Mouse (Mus musculus): ENCODE measurements around the gene Mlycd. TPM values are rescaled to one million over a fixed set of nuclear protein-coding genes. Genes with fewer than 3 reads are reported as not detected.
A peak's percentile ranks its signal among the peaks of the same experiment; 100 is the strongest.

Mlycd gene
- polyA plus RNA-seq, 1 experiment = 23.1 TPM

- Histone ChIP-seq H3ac (ENCODE audit: control insufficient read depth, insufficient read length) (no peak overlapping the region), H3K79me2 (ENCODE audit: control insufficient read depth, insufficient read depth) (peaks cover 21% of the 10 kb centered on the region), H3K4me3 (no peak overlapping the region), H3K36me3 (ENCODE audit: control insufficient read depth, insufficient read depth) (peaks cover 16% of the 10 kb centered on the region), H3K4me2 (ENCODE audit: low read depth) (peak overlapping the region; percentile 79), H3K27me3 (ENCODE audit: control insufficient read depth, insufficient read depth, insufficient read length) (no peaks in the 10 kb centered on the region)
- TF ChIP-seq POLR2A (IDR thresholded peaks at IDR 0.05; ENCODE audit: insufficient read length, low read depth) (peak; percentile 17), USF1 (IDR thresholded peaks at IDR 0.05; ENCODE audit: low read depth) (no peak)
These were observed 45.7 kb downstream of the Mlycd start for GRCm38 (mm10) chr8:119440250-119440951.

- H3K4me2 ChIP-seq (ENCODE audit: low read depth) = peak overlapping the region; percentile 79
- no peak overlapping the region for H3K4me3 ChIP-seq
- no peak overlapping the region for H3ac ChIP-seq (ENCODE audit: control insufficient read depth, insufficient read length)
- no peaks in the 10 kb centered on the region for H3K27me3 ChIP-seq (ENCODE audit: control insufficient read depth, insufficient read depth, insufficient read length)
- TF ChIP-seq E2F4 (IDR thresholded peaks at IDR 0.05; ENCODE audit: insufficient read depth) = no peak
- TF ChIP-seq USF1 (IDR thresholded peaks at IDR 0.05; ENCODE audit: low read depth) = no peak
- no peak for TF ChIP-seq TCF3 (IDR thresholded peaks at IDR 0.05; ENCODE audit: insufficient read length, low read depth)
- no peak for TF ChIP-seq TCF12 (IDR thresholded peaks at IDR 0.05; ENCODE audit: insufficient read depth, poor library complexity, severe bottlenecking)
- no peak for TF ChIP-seq MAX (IDR thresholded peaks at IDR 0.05; ENCODE audit: low read depth)
- no peak for TF ChIP-seq POLR2A (IDR thresholded peaks at IDR 0.05; ENCODE audit: insufficient read length, low read depth)
- TF ChIP-seq MYOD1 (IDR thresholded peaks at IDR 0.05; ENCODE audit: control insufficient read depth in 1 of 3, insufficient read length in 2 of 3, low read depth in 2 of 3) = no peak
- no peak for TF ChIP-seq REST (IDR thresholded peaks at IDR 0.05; ENCODE audit: insufficient read depth, insufficient read length)
- TF ChIP-seq POLR2AphosphoS2 (IDR thresholded peaks at IDR 0.05; ENCODE audit: insufficient read length, low read depth) = no peak
- no peak for TF ChIP-seq SRF (IDR thresholded peaks at IDR 0.05; ENCODE audit: control insufficient read depth, insufficient read length, low read depth)
- TF ChIP-seq MYOG (IDR thresholded peaks at IDR 0.05; ENCODE audit: control insufficient read depth in 1 of 3, insufficient read depth in 1 of 3, insufficient read length in 2 of 3, low read depth in 2 of 3) = no peak
- TF ChIP-seq CEBPB (IDR thresholded peaks at IDR 0.05; ENCODE audit: insufficient read depth, poor library complexity, severe bottlenecking) = no peak
- peaks cover 16% of the 10 kb centered on the region for H3K36me3 ChIP-seq (ENCODE audit: control insufficient read depth, insufficient read depth)
- peaks cover 21% of the 10 kb centered on the region for H3K79me2 ChIP-seq (ENCODE audit: control insufficient read depth, insufficient read depth)
These were observed 46.2 kb downstream of the Mlycd start for GRCm38 (mm10) chr8:119440952-119441270.

- no peak for TF ChIP-seq POLR2A (IDR thresholded peaks at IDR 0.05; ENCODE audit: insufficient read length, low read depth)
- no peak for TF ChIP-seq POLR2AphosphoS2 (IDR thresholded peaks at IDR 0.05; ENCODE audit: insufficient read length, low read depth)
- TF ChIP-seq TCF12 (IDR thresholded peaks at IDR 0.05; ENCODE audit: insufficient read depth, poor library complexity, severe bottlenecking) = no peak
- no peak for TF ChIP-seq TCF3 (IDR thresholded peaks at IDR 0.05; ENCODE audit: insufficient read length, low read depth)
- TF ChIP-seq E2F4 (IDR thresholded peaks at IDR 0.05; ENCODE audit: insufficient read depth) = no peak
- Histone ChIP-seq H3ac (ENCODE audit: control insufficient read depth, insufficient read length) (no peak overlapping the region), H3K4me3 (no peak overlapping the region), H3K36me3 (ENCODE audit: control insufficient read depth, insufficient read depth) (peaks cover 16% of the 10 kb centered on the region), H3K27me3 (ENCODE audit: control insufficient read depth, insufficient read depth, insufficient read length) (no peaks in the 10 kb centered on the region), H3K79me2 (ENCODE audit: control insufficient read depth, insufficient read depth) (peaks cover 20% of the 10 kb centered on the region), H3K4me2 (ENCODE audit: low read depth) (no peak overlapping the region)
These were observed 47.3 kb downstream of the Mlycd start for GRCm38 (mm10) chr8:119442013-119442412.

- no peak overlapping the region for H3ac ChIP-seq (ENCODE audit: control insufficient read depth, insufficient read length)
- H3K79me2 ChIP-seq (ENCODE audit: control insufficient read depth, insufficient read depth) = peaks cover 11% of the 10 kb centered on the region
- no peaks in the 10 kb centered on the region for H3K27me3 ChIP-seq (ENCODE audit: control insufficient read depth, insufficient read depth, insufficient read length)
- TF ChIP-seq MYOG (IDR thresholded peaks at IDR 0.05; ENCODE audit: control insufficient read depth in 1 of 3, insufficient read depth in 1 of 3, insufficient read length in 2 of 3, low read depth in 2 of 3) (no peak), POLR2AphosphoS2 (IDR thresholded peaks at IDR 0.05; ENCODE audit: insufficient read length, low read depth) (no peak), TCF12 (IDR thresholded peaks at IDR 0.05; ENCODE audit: insufficient read depth, poor library complexity, severe bottlenecking) (no peak), USF1 (IDR thresholded peaks at IDR 0.05; ENCODE audit: low read depth) (no peak), E2F4 (IDR thresholded peaks at IDR 0.05; ENCODE audit: insufficient read depth) (no peak), CEBPB (IDR thresholded peaks at IDR 0.05; ENCODE audit: insufficient read depth, poor library complexity, severe bottlenecking) (no peak), TCF3 (IDR thresholded peaks at IDR 0.05; ENCODE audit: insufficient read length, low read depth) (no peak), MYOD1 (IDR thresholded peaks at IDR 0.05; ENCODE audit: control insufficient read depth in 1 of 3, insufficient read length in 2 of 3, low read depth in 2 of 3) (no peak), REST (IDR thresholded peaks at IDR 0.05; ENCODE audit: insufficient read depth, insufficient read length) (no peak), MAX (IDR thresholded peaks at IDR 0.05; ENCODE audit: low read depth) (no peak), SRF (IDR thresholded peaks at IDR 0.05; ENCODE audit: control insufficient read depth, insufficient read length, low read depth) (no peak), POLR2A (IDR thresholded peaks at IDR 0.05; ENCODE audit: insufficient read length, low read depth) (no peak)
- peaks cover 16% of the 10 kb centered on the region for H3K36me3 ChIP-seq (ENCODE audit: control insufficient read depth, insufficient read depth)
- H3K4me3 ChIP-seq = no peak overlapping the region
- no peak overlapping the region for H3K4me2 ChIP-seq (ENCODE audit: low read depth)
These were observed 48.3 kb downstream of the Mlycd start for GRCm38 (mm10) chr8:119442970-119443369.

GRCm38 (mm10) chr8:119446211-119446989, 51.7 kb downstream of the Mlycd start, which contains the start of gene Necab2:
Necab2 (plus strand) TSS chr8:119446719.
- no peak for TF ChIP-seq MYOD1 (IDR thresholded peaks at IDR 0.05; ENCODE audit: control insufficient read depth in 1 of 3, insufficient read length in 2 of 3, low read depth in 2 of 3)
- no peak for TF ChIP-seq USF1 (IDR thresholded peaks at IDR 0.05; ENCODE audit: low read depth)
- no peak for TF ChIP-seq SRF (IDR thresholded peaks at IDR 0.05; ENCODE audit: control insufficient read depth, insufficient read length, low read depth)
- peak; percentile 8 for TF ChIP-seq POLR2AphosphoS2 (IDR thresholded peaks at IDR 0.05; ENCODE audit: insufficient read length, low read depth)

More at GRCm38 (mm10) chr8:119446211-119446989, 51.7 kb downstream of the Mlycd start, which contains the start of gene Necab2:
- no peak within 1 kb of the TSS for H3ac ChIP-seq (ENCODE audit: control insufficient read depth, insufficient read length)
- H3K36me3 ChIP-seq (ENCODE audit: control insufficient read depth, insufficient read depth) = peaks cover 16% of the 10 kb centered on the region
- H3K4me2 ChIP-seq (ENCODE audit: low read depth) = no peak within 1 kb of the TSS
- no peaks in the 10 kb centered on the region for H3K27me3 ChIP-seq (ENCODE audit: control insufficient read depth, insufficient read depth, insufficient read length)
- no peak within 1 kb of the TSS for H3K4me3 ChIP-seq
- H3K79me2 ChIP-seq (ENCODE audit: control insufficient read depth, insufficient read depth) = no peaks in the 10 kb centered on the region

Measured in myocyte (in vitro differentiated cells).